Mouse (Mus musculus) midbrain, embryonic 15.5 days (tissue): ENCODE data around the gene Rtbdn. TPM values are rescaled to one million over a fixed set of nuclear protein-coding genes. Genes with fewer than 3 reads are reported as not detected.
A peak's percentile ranks its signal among the peaks of the same experiment; 100 is the strongest.

ENCODE experiments used
- ATAC-seq: fragments of 200-750 bp; cut with Nextera tagmentation; replicated peaks from 2 replicates; pipeline ENCODE4 v1.8.0; 2017; ENCODE audit warnings: moderate TSS enrichment
- H3K27ac ChIP-seq: fragments of 300-500 bp; sonication (generic); 2 replicates; pipeline ENCODE4 v1.5.1; 2015; ENCODE audit warnings: mild to moderate bottlenecking, inconsistent platforms
- H3K27me3 ChIP-seq: fragments of 300-500 bp; sonication (generic); replicated peaks from 2 replicates; pipeline ENCODE4 v1.6.1; 2015; ENCODE audit warnings: inconsistent platforms
- H3K36me3 ChIP-seq: fragments of 300-500 bp; sonication (generic); replicated peaks from 2 replicates; pipeline ENCODE4 v1.6.1; 2015; ENCODE audit warnings: inconsistent platforms
- H3K4me1 ChIP-seq: fragments of 300-500 bp; sonication (generic); 2 replicates; pipeline ENCODE4 v1.6.1; 2015; ENCODE audit warnings: inconsistent platforms
- H3K4me2 ChIP-seq: fragments of 300-500 bp; sonication (generic); 2 replicates; pipeline ENCODE4 v1.6.1; 2015; ENCODE audit warnings: inconsistent platforms, mild to moderate bottlenecking, moderate library complexity
- H3K4me3 ChIP-seq: fragments of 300-500 bp; sonication (generic); 2 replicates; pipeline ENCODE4 v1.5.1; 2015; ENCODE audit warnings: mild to moderate bottlenecking, inconsistent platforms
- H3K9ac ChIP-seq: fragments of 300-500 bp; sonication (generic); 2 replicates; pipeline ENCODE4 v1.6.1; 2015; ENCODE audit warnings: mild to moderate bottlenecking, inconsistent platforms
- H3K9me3 ChIP-seq: fragments of 300-500 bp; sonication (generic); 2 replicates; pipeline ENCODE4 v1.6.1; 2016; ENCODE audit warnings: inconsistent platforms
- WGBS: fragments of 180-500 bp; shearing (Covaris S2); methylation state at CpG from one replicate; pipeline ENCODE4 v1.1.7; 2015; ENCODE audit warnings: mixed read lengths; 5-methylcytosine and 5-hydroxymethylcytosine counted together
- polyA plus RNA-seq: library from polyadenylated mRNA; unstranded; fragments of >200 nt; fragmentation: Nextera tagmentation; extraction: Ambion mirVana; gene quantifications from 2 replicates; pipeline ENCODE4 v1.2.1, GENCODE M21; 2015

Gene Rtbdn
- polyA plus RNA-seq, 1 experiment from 2014 or later = 3.4 TPM

GRCm38 (mm10) chr8:84945235-84945632 is 1.6 kb upstream of the Rtbdn start:
- Histone ChIP-seq H3K27ac (peak overlapping the region; percentile 80), H3K4me1 (peaks cover 35% of the 10 kb centered on the region), H3K4me2 (peak overlapping the region; percentile 64), H3K36me3 (no peaks in the 10 kb centered on the region), H3K4me3 (peak overlapping the region; percentile 66), H3K9ac (peak overlapping the region; percentile 57), H3K27me3 (peaks cover 18% of the 10 kb centered on the region), H3K9me3 (no peaks in the 10 kb centered on the region)
- ATAC-seq = peak; percentile 70
- WGBS = 2% methylated on average over 11 of the region's 11 CpGs

GRCm38 (mm10) chr8:84945633-84946527 is 911 bp upstream of the Rtbdn start:
- Histone ChIP-seq H3K4me3 (peak overlapping the region; percentile 66), H3K4me2 (peak overlapping the region; percentile 64), H3K9me3 (no peaks in the 10 kb centered on the region), H3K9ac (peak overlapping the region; percentile 57), H3K4me1 (peaks cover 35% of the 10 kb centered on the region), H3K27ac (peak overlapping the region; percentile 80), H3K36me3 (no peaks in the 10 kb centered on the region), H3K27me3 (peaks cover 21% of the 10 kb centered on the region)
- ATAC-seq = peak; percentile 70
- WGBS = 1% methylated on average over 38 of the region's 67 CpGs

- Histone ChIP-seq H3K4me1 (peaks cover 35% of the 10 kb centered on the region), H3K4me2 (peak overlapping the region; percentile 64), H3K27me3 (peaks cover 21% of the 10 kb centered on the region), H3K9me3 (no peaks in the 10 kb centered on the region), H3K9ac (peak overlapping the region; percentile 57; the same call in 1 of the 2 replicates), H3K36me3 (no peaks in the 10 kb centered on the region), H3K27ac (0 out of 2 replicates have a peak overlapping the region, but pooled peaks have one; percentile 80), H3K4me3 (peak overlapping the region; percentile 66)
- no peak for ATAC-seq
- WGBS = 18% methylated on average over 9 of the region's 9 CpGs
These were observed 402 bp downstream of the Rtbdn start for GRCm38 (mm10) chr8:84947241-84947545.

- Histone ChIP-seq H3K4me2 (no peak overlapping the region), H3K9me3 (no peaks in the 10 kb centered on the region), H3K4me1 (peaks cover 22% of the 10 kb centered on the region), H3K4me3 (no peak overlapping the region), H3K9ac (no peak overlapping the region), H3K27ac (no peak overlapping the region), H3K36me3 (no peaks in the 10 kb centered on the region), H3K27me3 (peaks cover 21% of the 10 kb centered on the region)
- no peak for ATAC-seq
- 18% methylated on average over 12 of the region's 12 CpGs for WGBS
These were observed 3.0 kb downstream of the Rtbdn start for GRCm38 (mm10) chr8:84949753-84950152.

GRCm38 (mm10) chr8:84952612-84953255 is 5.9 kb downstream of the Rtbdn start:
- no peak overlapping the region for H3K27ac ChIP-seq
- no peaks in the 10 kb centered on the region for H3K4me1 ChIP-seq
- H3K27me3 ChIP-seq = peaks cover 21% of the 10 kb centered on the region
- WGBS = 8% methylated on average over 18 of the region's 18 CpGs
- H3K4me2 ChIP-seq = no peak overlapping the region
- H3K9ac ChIP-seq = no peak overlapping the region
- no peak overlapping the region for H3K4me3 ChIP-seq
- no peaks in the 10 kb centered on the region for H3K9me3 ChIP-seq
- ATAC-seq = no peak
- no peaks in the 10 kb centered on the region; the same call in 1 of the 2 replicates for H3K36me3 ChIP-seq

GRCm38 (mm10) chr8:84956768-84957167 is 10.0 kb downstream of the Rtbdn start:
- Histone ChIP-seq H3K9me3 (no peaks in the 10 kb centered on the region), H3K36me3 (no peaks in the 10 kb centered on the region; the same call in 1 of the 2 replicates), H3K9ac (no peak overlapping the region), H3K4me1 (no peaks in the 10 kb centered on the region), H3K4me3 (no peak overlapping the region), H3K27ac (no peak overlapping the region), H3K4me2 (no peak overlapping the region), H3K27me3 (peaks cover 5% of the 10 kb centered on the region; the same call in 1 of the 2 replicates)
- 40% methylated on average over 2 of the region's 2 CpGs for WGBS
- no peak; the same call in 1 of the 2 replicates for ATAC-seq

- H3K4me3 ChIP-seq = no peak overlapping the region
- ATAC-seq = no peak
- H3K9me3 ChIP-seq = no peaks in the 10 kb centered on the region
- H3K36me3 ChIP-seq = no peaks in the 10 kb centered on the region; the same call in 1 of the 2 replicates
- H3K4me1 ChIP-seq = peaks cover under 1% of the 10 kb centered on the region
- no peak overlapping the region for H3K9ac ChIP-seq
- H3K4me2 ChIP-seq = no peak overlapping the region
- WGBS = 93% methylated on average over 7 of the region's 7 CpGs
- no peaks in the 10 kb centered on the region for H3K27me3 ChIP-seq
- no peak overlapping the region for H3K27ac ChIP-seq
These were observed 13.0 kb downstream of the Rtbdn start for GRCm38 (mm10) chr8:84959811-84960210.

- no peaks in the 10 kb centered on the region for H3K27me3 ChIP-seq
- H3K27ac ChIP-seq = no peak overlapping the region
- peaks cover 32% of the 10 kb centered on the region for H3K4me1 ChIP-seq
- no peak for ATAC-seq
- H3K9ac ChIP-seq = no peak overlapping the region
- no peak overlapping the region for H3K4me2 ChIP-seq
- H3K9me3 ChIP-seq = no peaks in the 10 kb centered on the region
- H3K36me3 ChIP-seq = no peaks in the 10 kb centered on the region
- no peak overlapping the region for H3K4me3 ChIP-seq
- WGBS = 93% methylated on average over 4 of the region's 4 CpGs
These were observed 17.2 kb downstream of the Rtbdn start for GRCm38 (mm10) chr8:84963952-84964351.

- WGBS = under 1% methylated on average over 41 of the region's 41 CpGs
- no peaks in the 10 kb centered on the region; the same call in 1 of the 2 replicates for H3K36me3 ChIP-seq
- H3K4me1 ChIP-seq = peaks cover 38% of the 10 kb centered on the region
- ATAC-seq = peak; percentile 76
- peak overlapping the region; percentile 67 for H3K4me3 ChIP-seq
- H3K9ac ChIP-seq = peak overlapping the region; percentile 55
- no peaks in the 10 kb centered on the region for H3K27me3 ChIP-seq
- peak overlapping the region; percentile 77 for H3K27ac ChIP-seq
- H3K9me3 ChIP-seq = no peaks in the 10 kb centered on the region
- H3K4me2 ChIP-seq = peak overlapping the region; percentile 88
These were observed 19.0 kb downstream of the Rtbdn start for GRCm38 (mm10) chr8:84965731-84966291.

GRCm38 (mm10) chr8:84966603-84967002 is 19.8 kb downstream of the Rtbdn start:
- Histone ChIP-seq H3K36me3 (peaks cover 2% of the 10 kb centered on the region), H3K9me3 (no peaks in the 10 kb centered on the region), H3K27ac (0 out of 2 replicates have a peak overlapping the region, but pooled peaks have one; percentile 77), H3K4me3 (no peak overlapping the region), H3K4me2 (peak overlapping the region; percentile 88), H3K4me1 (peaks cover 46% of the 10 kb centered on the region), H3K9ac (no peak overlapping the region), H3K27me3 (no peaks in the 10 kb centered on the region)
- ATAC-seq = no peak; the same call in 1 of the 2 replicates
- 59% methylated on average over 3 of the region's 3 CpGs for WGBS

- no peak overlapping the region for H3K9ac ChIP-seq
- no peak for ATAC-seq
- no peaks in the 10 kb centered on the region for H3K9me3 ChIP-seq
- peaks cover 51% of the 10 kb centered on the region for H3K4me1 ChIP-seq
- no peak overlapping the region for H3K4me2 ChIP-seq
- no peak overlapping the region for H3K27ac ChIP-seq
- peaks cover 12% of the 10 kb centered on the region for H3K36me3 ChIP-seq
- no peaks in the 10 kb centered on the region for H3K27me3 ChIP-seq
- no peak overlapping the region for H3K4me3 ChIP-seq
- 86% methylated on average over 13 of the region's 13 CpGs for WGBS
These were observed 20.9 kb downstream of the Rtbdn start for GRCm38 (mm10) chr8:84967532-84968304.
